Mouse (Mus musculus): Measurements from ENCODE around the gene Dhx37. TPM values are rescaled to one million over a fixed set of nuclear protein-coding genes. Genes with fewer than 3 reads are reported as not detected.
"Not testable (repeated sequence)": the region's sequence is repeated elsewhere in the genome, so short reads cannot be mapped to it uniquely, and the experiment has no call there.

The Dhx37 gene
- polyA plus RNA-seq, 1 experiment from 2014 or later, result 7.2 TPM

- peak; percentile 37 for ATAC-seq (replicated peaks; ENCODE audit: insufficient number of reproducible peaks, low FRiP score, low TSS enrichment, low read depth)
- DNase-seq (ENCODE audit: low spot score), result peak; percentile 88
- Histone ChIP-seq H3K4me1 (ENCODE audit: control insufficient read depth, insufficient read depth, low read length) (peaks cover 5% of the 10 kb centered on the region), H3K27me3 (ENCODE audit: control insufficient read depth, insufficient read depth, low read length) (no peaks in the 10 kb centered on the region), H3K9me3 (replicated peaks; ENCODE audit: control insufficient read depth, low read length) (no peaks in the 10 kb centered on the region), H3K9ac (replicated peaks; ENCODE audit: low read length) (peak within 1 kb of the TSS; percentile 98), H3K4me2 (ENCODE audit: low read depth, low read length) (peak within 1 kb of the TSS; percentile 95), H3K4me3 (ENCODE audit: low read depth, low read length) (peak within 1 kb of the TSS; percentile 100), H3K27ac (replicated peaks; ENCODE audit: low read depth, low read length) (peak within 1 kb of the TSS; percentile 90), H3K36me3 (replicated peaks; ENCODE audit: control insufficient read depth, insufficient read depth, low read depth, low read length) (peaks cover 2% of the 10 kb centered on the region; the same call in 1 of the 2 replicates)
- 1% methylated on average over 65 of the region's 69 CpGs for WGBS
These were observed 44.1 kb downstream of the Dhx37 start, which contains the start of gene Ubc for GRCm38 (mm10) chr5:125389579-125390441. TSS of gene Ubc (minus strand) at chr5:125390202.

- DNase-seq (ENCODE audit: low spot score), result peak; percentile 83
- peak within 1 kb of the TSS; percentile 90 for H3K27ac ChIP-seq (replicated peaks; ENCODE audit: low read depth, low read length)
- under 1% methylated on average over 41 of the region's 41 CpGs for WGBS
- H3K27me3 ChIP-seq (ENCODE audit: control insufficient read depth, insufficient read depth, low read length), result no peaks in the 10 kb centered on the region
- H3K36me3 ChIP-seq (replicated peaks; ENCODE audit: control insufficient read depth, insufficient read depth, low read depth, low read length), result peaks cover 2% of the 10 kb centered on the region; the same call in 1 of the 2 replicates
- peak within 1 kb of the TSS; percentile 95 for H3K4me2 ChIP-seq (ENCODE audit: low read depth, low read length)
- peak within 1 kb of the TSS; percentile 100 for H3K4me3 ChIP-seq (ENCODE audit: low read depth, low read length)
- ATAC-seq (replicated peaks; ENCODE audit: insufficient number of reproducible peaks, low FRiP score, low TSS enrichment, low read depth), result peak; percentile 5
- peak within 1 kb of the TSS; percentile 98 for H3K9ac ChIP-seq (replicated peaks; ENCODE audit: low read length)
- H3K4me1 ChIP-seq (ENCODE audit: control insufficient read depth, insufficient read depth, low read length), result peaks cover 5% of the 10 kb centered on the region
- no peaks in the 10 kb centered on the region for H3K9me3 ChIP-seq (replicated peaks; ENCODE audit: control insufficient read depth, low read length)
These were observed 44.8 kb downstream of the Dhx37 start, which contains the start of gene Gm10382 for GRCm38 (mm10) chr5:125389131-125389578. TSS of gene Gm10382 (plus strand) at chr5:125389322.

- WGBS, result 32% methylated on average over 13 of the region's 13 CpGs
- ATAC-seq (replicated peaks; ENCODE audit: insufficient number of reproducible peaks, low FRiP score, low TSS enrichment, low read depth) (no peak), DNase-seq (ENCODE audit: low spot score) (no peak)
- Histone ChIP-seq H3K4me3 (ENCODE audit: low read depth, low read length) (peak overlapping the region; percentile 100), H3K4me2 (ENCODE audit: low read depth, low read length) (peak overlapping the region; percentile 95), H3K27me3 (ENCODE audit: control insufficient read depth, insufficient read depth, low read length) (no peaks in the 10 kb centered on the region), H3K4me1 (ENCODE audit: control insufficient read depth, insufficient read depth, low read length) (no peaks in the 10 kb centered on the region; the same call in none of the 2 replicates), H3K36me3 (replicated peaks; ENCODE audit: control insufficient read depth, insufficient read depth, low read depth, low read length) (peaks cover 2% of the 10 kb centered on the region; the same call in 1 of the 2 replicates), H3K27ac (replicated peaks; ENCODE audit: low read depth, low read length) (no peak overlapping the region), H3K9me3 (replicated peaks; ENCODE audit: control insufficient read depth, low read length) (no peaks in the 10 kb centered on the region), H3K9ac (replicated peaks; ENCODE audit: low read length) (peak overlapping the region; percentile 98)
These were observed 45.4 kb downstream of the Dhx37 start for GRCm38 (mm10) chr5:125388358-125389092.

- H3K36me3 ChIP-seq (replicated peaks; ENCODE audit: control insufficient read depth, insufficient read depth, low read depth, low read length); H3K9me3 ChIP-seq (replicated peaks; ENCODE audit: control insufficient read depth, low read length); H3K4me1 ChIP-seq (ENCODE audit: control insufficient read depth, insufficient read depth, low read length); H3K9ac ChIP-seq (replicated peaks; ENCODE audit: low read length); H3K4me3 ChIP-seq (ENCODE audit: low read depth, low read length); H3K27me3 ChIP-seq (ENCODE audit: control insufficient read depth, insufficient read depth, low read length); H3K4me2 ChIP-seq (ENCODE audit: low read depth, low read length); ATAC-seq (replicated peaks; ENCODE audit: insufficient number of reproducible peaks, low FRiP score, low TSS enrichment, low read depth); H3K27ac ChIP-seq (replicated peaks; ENCODE audit: low read depth, low read length); DNase-seq (ENCODE audit: low spot score): not testable (repeated sequence)
- WGBS, result 83% methylated on average over 4 of the region's 6 CpGs
These were observed 46.6 kb downstream of the Dhx37 start for GRCm38 (mm10) chr5:125387295-125387694.

GRCm38 (mm10) chr5:125385215-125385940 lies 48.5 kb downstream of the Dhx37 start:
- peaks cover 2% of the 10 kb centered on the region for H3K36me3 ChIP-seq (replicated peaks; ENCODE audit: control insufficient read depth, insufficient read depth, low read depth, low read length)
- H3K9ac ChIP-seq (replicated peaks; ENCODE audit: low read length), result no peak overlapping the region
- H3K4me3 ChIP-seq (ENCODE audit: low read depth, low read length), result no peak overlapping the region
- no peak for DNase-seq (ENCODE audit: low spot score)
- no peak overlapping the region for H3K27ac ChIP-seq (replicated peaks; ENCODE audit: low read depth, low read length)
- ATAC-seq (replicated peaks; ENCODE audit: insufficient number of reproducible peaks, low FRiP score, low TSS enrichment, low read depth), result no peak
- no peak overlapping the region for H3K4me2 ChIP-seq (ENCODE audit: low read depth, low read length)
- no peaks in the 10 kb centered on the region for H3K27me3 ChIP-seq (ENCODE audit: control insufficient read depth, insufficient read depth, low read length)
- H3K9me3 ChIP-seq (replicated peaks; ENCODE audit: control insufficient read depth, low read length), result no peaks in the 10 kb centered on the region
- no peaks in the 10 kb centered on the region; the same call in 1 of the 2 replicates for H3K4me1 ChIP-seq (ENCODE audit: control insufficient read depth, insufficient read depth, low read length)
- WGBS, result 79% methylated on average over 8 of the region's 8 CpGs

DNA sequence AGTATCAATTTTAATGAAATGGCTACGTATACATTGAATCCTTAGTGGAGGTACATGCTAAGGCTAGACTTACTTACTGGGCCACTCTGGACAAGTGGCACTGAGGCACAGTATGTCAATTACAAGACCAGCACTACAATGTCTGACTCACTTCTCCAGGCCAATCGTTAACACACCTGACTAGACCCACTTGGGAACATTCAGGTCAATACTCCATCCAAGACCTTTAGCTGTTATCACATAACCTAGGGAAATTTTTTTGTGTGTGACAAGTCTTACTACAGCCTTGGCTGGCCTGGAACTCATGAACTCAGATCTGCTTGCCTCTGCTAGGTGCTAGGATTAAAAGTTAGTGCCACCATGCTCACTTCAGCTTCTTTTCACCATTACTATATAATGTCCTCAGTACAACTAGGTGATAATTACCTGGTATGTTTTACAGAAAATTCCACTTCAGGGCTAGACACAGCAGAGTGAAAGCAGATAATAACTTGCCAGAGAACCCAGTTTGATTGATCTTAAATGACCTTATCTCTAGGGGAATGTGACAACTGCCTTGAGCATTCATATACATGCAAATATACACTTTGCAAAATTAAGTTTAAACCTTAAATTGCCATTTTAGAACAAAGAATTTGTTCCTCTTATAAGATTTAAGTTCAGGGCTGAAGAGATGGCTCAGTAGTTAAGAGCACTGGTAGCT lies 49.3 kb downstream of the Dhx37 start:
- Histone ChIP-seq H3K36me3 (replicated peaks; ENCODE audit: control insufficient read depth, insufficient read depth, low read depth, low read length) (peaks cover 2% of the 10 kb centered on the region), H3K27me3 (ENCODE audit: control insufficient read depth, insufficient read depth, low read length) (no peaks in the 10 kb centered on the region), H3K9me3 (replicated peaks; ENCODE audit: control insufficient read depth, low read length) (no peaks in the 10 kb centered on the region), H3K4me2 (ENCODE audit: low read depth, low read length) (no peak overlapping the region), H3K9ac (replicated peaks; ENCODE audit: low read length) (no peak overlapping the region), H3K4me3 (ENCODE audit: low read depth, low read length) (no peak overlapping the region), H3K27ac (replicated peaks; ENCODE audit: low read depth, low read length) (no peak overlapping the region), H3K4me1 (ENCODE audit: control insufficient read depth, insufficient read depth, low read length) (no peaks in the 10 kb centered on the region; the same call in 1 of the 2 replicates)
- ATAC-seq (replicated peaks; ENCODE audit: insufficient number of reproducible peaks, low FRiP score, low TSS enrichment, low read depth) (no peak), DNase-seq (ENCODE audit: low spot score) (no peak)
- WGBS, result 83% methylated on average over 2 of the region's 2 CpGs
